Mouse (Mus musculus): ENCODE measurements around the gene Farp1.

Farp1 gene

DNA sequence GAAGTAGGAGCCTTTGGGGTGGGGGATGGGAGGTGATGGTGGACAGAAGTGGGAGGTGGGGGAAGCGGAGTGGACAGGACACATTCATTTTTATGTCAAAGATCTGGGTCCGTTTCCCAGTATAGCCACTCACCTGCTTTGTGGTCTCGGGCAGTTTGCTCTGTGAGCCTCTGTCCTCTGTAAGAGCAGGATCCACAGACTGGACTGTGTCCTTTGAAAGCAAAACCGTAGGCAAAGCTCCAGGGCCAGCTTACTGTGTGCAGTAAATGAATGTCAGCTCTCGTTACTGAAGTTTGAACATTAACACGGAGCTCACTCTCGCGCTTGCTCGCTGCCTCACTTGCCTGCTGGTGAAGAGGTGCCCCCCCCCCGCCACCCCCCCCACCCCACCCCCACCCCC lies 110.7 kb downstream of the Farp1 start:
- DNase-seq (ENCODE audit: low read depth, low spot score) = no peak

GRCm38 (mm10) chr14:121146213-121146612 lies 111.2 kb downstream of the Farp1 start:
- no peak for DNase-seq (ENCODE audit: low read depth, low spot score)

DNA sequence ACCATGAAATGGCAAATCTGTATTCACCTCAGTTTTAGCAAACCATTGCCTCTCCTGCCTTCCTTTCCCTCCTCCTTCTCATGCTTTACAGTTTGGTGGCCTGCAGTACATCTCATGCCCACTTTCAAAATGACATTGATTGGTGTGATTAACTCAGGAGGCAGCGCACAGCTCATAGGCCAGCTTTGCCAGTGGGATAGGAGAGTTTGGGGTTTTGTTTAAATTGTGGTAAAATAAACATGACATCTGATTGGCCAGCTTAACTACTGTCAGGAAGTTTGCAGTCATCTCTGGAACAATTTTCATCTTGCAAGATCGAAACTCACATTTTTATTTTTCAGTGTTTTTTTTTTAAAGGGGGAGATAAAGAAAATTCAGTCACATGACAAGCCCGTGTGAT lies 112.0 kb downstream of the Farp1 start:
- no peak for DNase-seq (ENCODE audit: low read depth, low spot score)

DNA sequence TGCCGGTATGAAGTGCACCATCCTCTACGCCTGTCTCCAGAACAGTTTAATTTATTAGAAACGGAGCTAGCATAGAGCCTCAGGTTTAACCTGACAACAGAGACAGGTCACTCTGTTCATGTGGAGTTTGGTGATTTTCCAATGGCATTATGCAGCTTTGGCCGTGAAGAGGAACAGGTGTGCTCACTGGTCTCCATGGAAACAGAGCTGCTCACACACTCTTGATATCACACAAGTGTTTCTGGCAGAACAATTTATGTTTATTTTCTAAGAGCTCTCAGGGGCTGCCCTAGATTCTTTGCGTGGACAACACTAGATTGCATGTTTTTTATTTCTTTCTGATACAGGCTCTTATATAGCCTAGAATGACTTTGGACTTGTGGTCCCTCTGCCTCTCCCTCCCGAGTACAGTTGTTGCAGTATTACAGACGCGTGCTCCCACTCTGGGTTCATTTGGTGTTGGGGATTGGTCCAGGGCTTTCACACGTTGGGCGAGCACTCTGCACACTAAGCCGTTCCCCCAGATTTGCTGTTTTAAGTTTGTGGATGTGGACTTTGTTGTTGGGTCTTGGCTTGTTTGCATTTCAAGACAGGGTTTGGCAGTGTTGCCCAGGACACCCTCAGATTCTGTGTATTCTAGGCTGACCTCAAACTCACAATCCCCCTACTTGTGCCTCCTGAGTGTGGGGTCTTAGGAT lies 113.2 kb downstream of the Farp1 start:
- no peak for DNase-seq (ENCODE audit: low read depth, low spot score)

DNA sequence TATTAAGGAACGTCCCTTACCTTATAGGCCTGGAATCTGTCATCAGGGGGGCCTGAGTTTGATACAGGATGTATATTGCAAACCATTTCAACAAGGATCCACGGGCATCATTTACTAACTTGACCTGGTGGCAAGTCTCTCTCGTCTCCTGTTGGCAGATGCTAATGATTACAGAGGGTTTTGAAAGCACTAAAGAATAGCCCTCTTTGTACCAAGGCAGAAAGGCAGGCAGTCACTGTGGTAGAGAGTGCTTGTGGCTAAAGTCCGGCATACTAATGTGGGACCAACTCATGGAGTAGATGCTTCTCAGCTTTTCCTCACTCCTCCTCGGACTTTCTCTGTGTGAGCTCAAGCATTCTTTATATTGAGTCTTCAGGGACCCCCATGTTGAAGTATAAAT lies 115.0 kb downstream of the Farp1 start:
- DNase-seq (ENCODE audit: low read depth, low spot score) = no peak

DNA sequence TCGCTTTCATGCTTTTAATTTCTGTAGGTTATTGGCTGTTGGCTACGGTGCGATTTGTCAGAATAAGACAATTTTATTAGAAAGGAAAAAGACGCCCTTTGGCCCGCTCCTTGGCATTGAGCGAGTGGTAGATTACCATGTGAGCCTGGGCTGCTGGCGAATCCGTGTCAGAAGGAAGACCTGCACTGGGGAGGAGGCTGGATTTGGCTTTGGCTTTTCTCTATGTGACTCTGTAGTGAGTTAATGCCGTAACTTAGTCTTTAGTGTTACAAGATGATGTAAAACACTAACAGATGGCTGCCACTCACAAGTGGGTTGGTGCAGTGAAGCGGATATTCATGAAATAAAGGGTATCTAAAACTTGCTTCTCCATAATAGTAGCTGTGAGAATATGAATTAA lies 116.8 kb downstream of the Farp1 start:
- DNase-seq (ENCODE audit: low read depth, low spot score) = no peak

DNA sequence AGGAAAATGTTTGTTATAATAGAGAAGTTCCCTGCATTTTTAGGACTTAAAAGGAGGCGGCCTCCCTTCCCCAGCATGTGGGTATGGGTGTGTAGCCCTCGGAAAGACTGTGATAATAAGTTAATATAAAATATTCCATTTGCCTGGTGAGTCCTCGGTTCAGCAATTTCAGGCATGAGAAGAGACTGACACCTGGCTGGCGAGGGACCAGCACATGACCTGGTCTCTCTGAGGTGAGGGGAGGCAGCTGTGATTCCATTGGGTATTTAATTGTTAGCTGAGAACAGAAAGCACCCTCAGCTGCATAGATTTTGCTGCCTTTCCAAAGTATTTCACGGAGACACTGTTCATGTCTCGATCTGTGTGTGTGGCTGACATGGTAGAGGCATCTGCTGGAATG lies 117.8 kb downstream of the Farp1 start:
- DNase-seq (ENCODE audit: low read depth, low spot score) = no peak

DNA sequence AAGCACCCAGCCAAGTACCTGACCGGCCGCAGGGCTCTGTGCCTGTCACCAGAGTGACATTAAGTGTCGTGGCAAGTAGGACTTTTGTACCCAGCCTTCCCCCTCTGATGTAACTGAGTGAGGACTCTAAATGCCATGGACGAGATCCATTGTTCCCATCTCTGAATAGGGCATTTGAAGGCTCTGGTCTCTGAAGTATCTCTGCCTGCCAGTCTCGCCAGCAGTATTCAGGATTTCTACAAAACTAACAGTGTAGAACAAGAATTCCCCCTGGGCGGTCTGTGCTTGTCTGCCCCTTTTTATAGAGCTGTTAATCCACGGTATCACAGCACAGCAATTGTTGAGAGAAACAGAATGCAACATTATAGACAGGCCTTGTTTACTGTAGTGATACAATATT lies 118.3 kb downstream of the Farp1 start:
- DNase-seq (ENCODE audit: low read depth, low spot score) = no peak

GRCm38 (mm10) chr14:121155173-121155572 lies 120.2 kb downstream of the Farp1 start:
- DNase-seq (ENCODE audit: low read depth, low spot score) = no peak

DNA sequence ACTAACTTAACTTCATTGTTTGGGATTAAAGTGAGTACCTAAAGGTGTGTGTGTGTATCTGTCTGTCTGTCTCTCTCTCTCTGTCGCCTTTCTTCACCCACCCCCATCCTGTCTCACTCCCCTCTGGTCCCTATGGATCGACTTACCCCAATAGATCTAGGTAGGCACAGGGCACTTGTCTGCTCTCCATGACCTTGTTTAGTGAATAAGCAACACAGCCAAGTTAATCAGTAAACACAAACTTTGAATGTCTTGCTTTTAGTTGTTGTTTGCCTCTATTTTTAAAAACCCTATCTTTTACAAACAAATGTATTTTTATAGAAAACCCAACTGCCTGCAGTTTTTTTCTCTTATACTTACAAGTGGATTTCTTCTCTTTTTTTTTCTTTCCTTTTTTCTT lies 123.6 kb downstream of the Farp1 start:
- no peak for DNase-seq (ENCODE audit: low read depth, low spot score)

GRCm38 (mm10) chr14:121162822-121163221 lies 127.8 kb downstream of the Farp1 start:
- no peak for DNase-seq (ENCODE audit: low read depth, low spot score)

- DNase-seq (ENCODE audit: low read depth, low spot score) = no peak
These were observed 129.9 kb downstream of the Farp1 start for GRCm38 (mm10) chr14:121164866-121165265.

DNA sequence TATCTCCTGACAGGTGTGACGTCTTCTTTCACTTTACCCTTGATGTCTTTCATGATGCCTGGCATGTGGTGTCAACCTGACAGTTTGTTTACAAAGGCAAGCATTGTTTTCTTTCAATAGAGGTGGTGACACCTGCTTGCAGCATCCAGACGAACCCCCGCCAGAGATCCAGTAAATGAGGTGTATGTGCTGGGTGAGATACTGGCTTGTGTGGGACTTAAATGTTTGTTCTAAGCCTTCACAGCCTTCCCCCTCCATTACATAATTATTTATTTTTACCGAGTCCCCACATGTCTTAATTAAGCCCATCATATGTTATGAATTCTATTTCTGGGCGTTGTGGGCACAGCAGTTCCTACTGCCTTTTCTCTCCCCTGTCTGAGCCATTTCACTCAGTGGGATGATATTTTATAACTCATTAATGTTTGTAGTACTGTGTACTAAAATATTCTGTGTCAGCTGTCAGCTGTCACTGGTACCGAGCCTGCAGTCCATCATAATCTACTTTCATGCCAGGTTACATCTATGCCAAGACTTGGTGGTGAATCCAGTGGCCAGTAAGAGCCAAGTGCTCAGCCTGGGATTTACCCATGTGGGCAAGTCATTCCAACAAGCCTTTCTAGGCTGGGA lies 130.5 kb downstream of the Farp1 start:
- no peak for DNase-seq (ENCODE audit: low read depth, low spot score)

DNA sequence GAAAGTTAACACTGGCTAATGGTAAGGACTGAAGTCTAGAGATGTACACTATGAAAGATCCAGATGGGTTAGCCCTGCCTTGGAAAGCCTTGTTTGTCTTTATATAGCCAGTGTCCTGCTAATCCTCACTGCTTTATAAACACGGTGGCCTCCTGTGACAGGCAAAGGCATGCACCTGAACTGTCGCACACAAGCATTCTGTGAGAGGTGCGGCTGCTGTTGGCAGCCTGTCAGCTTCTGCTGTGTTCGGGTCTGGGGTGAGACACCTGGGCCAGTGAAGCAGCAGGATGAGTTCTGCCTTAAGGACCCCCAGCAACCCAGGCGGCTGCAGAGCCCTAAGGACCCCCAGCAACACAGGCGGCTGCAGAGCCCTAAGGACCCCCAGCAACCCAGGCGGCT lies 131.0 kb downstream of the Farp1 start:
- DNase-seq (ENCODE audit: low read depth, low spot score) = no peak

- no peak for DNase-seq (ENCODE audit: low read depth, low spot score)
These were observed 133.7 kb downstream of the Farp1 start for GRCm38 (mm10) chr14:121168716-121169115.

GRCm38 (mm10) chr14:121170321-121170720 lies 135.3 kb downstream of the Farp1 start:
- no peak for DNase-seq (ENCODE audit: low read depth, low spot score)

- DNase-seq (ENCODE audit: low read depth, low spot score) = no peak
These were observed 137.4 kb downstream of the Farp1 start for GRCm38 (mm10) chr14:121172065-121173036.

- DNase-seq (ENCODE audit: low read depth, low spot score) = no peak
These were observed 140.4 kb downstream of the Farp1 start for GRCm38 (mm10) chr14:121175385-121175784.

DNA sequence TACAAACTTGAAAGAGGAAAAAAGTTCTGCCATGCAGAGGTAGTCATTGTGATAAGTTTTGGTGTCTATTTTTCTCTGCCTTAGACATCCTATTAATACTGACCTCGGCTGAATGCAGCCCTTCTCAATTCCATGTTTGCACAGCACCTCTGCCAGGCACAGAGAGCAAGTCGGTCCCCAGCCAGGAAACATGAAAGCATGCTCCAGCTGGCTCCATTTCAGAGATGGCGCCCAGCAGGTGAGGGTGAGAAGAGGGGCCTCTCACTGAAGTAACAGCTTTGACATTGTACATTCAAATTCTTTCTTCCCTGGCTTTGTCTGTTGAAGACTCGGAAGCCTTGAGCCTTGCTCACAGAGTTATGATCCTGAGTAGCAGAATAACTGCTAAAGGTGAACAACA lies 140.9 kb downstream of the Farp1 start:
- no peak for DNase-seq (ENCODE audit: low read depth, low spot score)

DNA sequence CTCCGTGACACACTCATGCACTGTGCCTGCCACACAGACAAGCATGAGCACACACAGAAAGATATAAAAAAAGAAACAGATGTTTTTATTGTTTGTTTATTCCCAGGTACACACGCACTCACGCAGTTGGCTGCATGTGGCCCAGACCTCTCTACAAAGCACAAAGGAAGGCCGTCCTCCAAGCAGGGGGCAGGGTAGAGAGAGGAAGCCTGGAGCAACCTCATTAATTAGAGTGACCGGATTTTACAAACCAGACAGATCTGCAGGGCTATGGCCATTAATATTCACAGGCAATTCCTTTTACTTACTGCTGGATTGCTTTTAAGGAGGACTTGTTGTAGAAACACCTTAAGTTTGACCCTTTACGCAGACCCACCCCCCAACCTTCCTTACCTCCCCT lies 142.9 kb downstream of the Farp1 start:
- no peak for DNase-seq (ENCODE audit: low read depth, low spot score)

GRCm38 (mm10) chr14:121180611-121181010 lies 145.6 kb downstream of the Farp1 start:
- DNase-seq (ENCODE audit: low read depth, low spot score) = no peak

GRCm38 (mm10) chr14:121181798-121182197 lies 146.8 kb downstream of the Farp1 start:
- DNase-seq (ENCODE audit: low read depth, low spot score) = no peak
